Mouse (Mus musculus) heart, adult 2 months (tissue): ENCODE data around the gene Sema4g.

Experiments used
- CTCF ChIP-seq: fragments of 200-600 bp; IDR thresholded peaks from 2 replicates; pipeline ENCODE4 v1.8.1; 2022; ENCODE audit warnings: antibody characterized with exemption, mild to moderate bottlenecking, moderate library complexity
- EP300 ChIP-seq: fragments of 200-500 bp; IDR thresholded peaks from 2 replicates; pipeline ENCODE4 v1.6.1; 2011; ENCODE audit warnings: low read depth, low read length, control low read depth; ENCODE audit not compliant: insufficient read depth
- POLR2A ChIP-seq: fragments of 200-500 bp; IDR thresholded peaks from 2 replicates; pipeline ENCODE4 v1.6.1; 2011; ENCODE audit warnings: mild to moderate bottlenecking, low read depth, low read length, control low read depth; ENCODE audit not compliant: insufficient read depth

DNA sequence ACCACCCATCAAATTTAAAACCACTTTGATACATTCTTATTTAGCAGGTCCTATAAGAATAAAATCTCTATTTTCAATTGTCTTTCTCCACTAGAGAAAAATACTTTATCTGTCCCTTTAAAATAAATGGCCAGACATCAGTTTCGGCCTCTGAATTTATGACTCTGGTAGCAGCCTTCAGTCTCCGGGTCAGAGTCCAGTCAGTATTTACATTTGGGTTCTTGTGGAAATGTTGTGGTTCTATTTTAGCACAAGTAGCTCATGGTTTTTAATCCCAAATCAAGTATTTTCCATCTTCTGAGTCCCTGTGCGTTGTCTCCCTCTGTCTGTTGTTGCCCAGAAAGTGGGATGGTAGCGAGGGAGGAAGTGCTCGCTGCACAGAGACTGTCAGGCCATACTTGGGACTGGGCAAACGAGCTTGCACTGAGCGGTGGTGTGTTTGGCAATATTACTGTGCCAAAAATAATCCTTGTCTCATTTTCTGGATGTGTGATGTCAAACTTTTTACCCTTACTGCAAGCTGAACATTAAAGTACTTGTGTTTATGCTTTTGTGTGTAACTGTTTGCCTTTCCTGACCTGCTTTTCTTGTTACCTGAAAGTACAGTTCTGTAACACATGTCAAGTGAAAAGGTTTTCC is 6.3 kb upstream of the Sema4g start:
- no peak for TF ChIP-seq CTCF
- no peak for TF ChIP-seq POLR2A
- TF ChIP-seq EP300 = no peak
